ENCODE assay signal across 9 mouse cellular contexts in genomic region chr6:30617020-30617958, GRCm38 (mm10). TPM values are rescaled to one million over a fixed set of nuclear protein-coding genes. Genes with fewer than 3 reads are reported as not detected.
A peak's percentile ranks its signal among the peaks of the same experiment; 100 is the strongest.
DNase-seq lines count a peak whose midpoint lies in the region; ATAC-seq and TF ChIP-seq lines count a peak whose summit lies in the region.
"Had no signal": no experiment of that assay in that cellular context is flagged by ENCODE, and none has a peak within 500 bp of the region (broad histone marks: within the 10 kb centered on the region; RNA-seq: fewer than 3 reads in every experiment).

No protein-coding gene starts in this region.

- no peaks in the 10 kb centered on the region for H3K36me3 ChIP-seq in forebrain, embryonic 10.5 days (replicated peaks)
- no peaks in the 10 kb centered on the region for H3K36me3 ChIP-seq in neural tube, embryonic 14.5 days (ENCODE audit: control insufficient read depth, insufficient read depth, low read length)

- no peaks in the 10 kb centered on the region for H3K27me3 ChIP-seq in forebrain, embryonic 10.5 days (ENCODE audit: poor library complexity, severe bottlenecking)
- no peaks in the 10 kb centered on the region for H3K27me3 ChIP-seq in neural tube, embryonic 14.5 days (ENCODE audit: control insufficient read depth, insufficient read depth, low read length)

- peak overlapping the region; percentile 91 for H3K27ac ChIP-seq in forebrain, embryonic 10.5 days
- peak overlapping the region; percentile 60; the same call in 1 of the 2 replicates for H3K27ac ChIP-seq in neural tube, embryonic 14.5 days (ENCODE audit: low read depth, low read length)
- no peak overlapping the region; the same call in 1 of the 2 replicates for H3K27ac ChIP-seq in layer of hippocampus, adult 2 months

- H3K9ac ChIP-seq in neural tube, embryonic 14.5 days (replicated peaks; ENCODE audit: low read depth, low read length), result no peak overlapping the region

- no peaks in the 10 kb centered on the region for H3K9me3 ChIP-seq in forebrain, embryonic 10.5 days
- no peaks in the 10 kb centered on the region for H3K9me3 ChIP-seq in neural tube, embryonic 14.5 days (ENCODE audit: control insufficient read depth, low read length)

- intact Hi-C loops in gastrocnemius, postnatal 14 days (cut with DNase I; ENCODE audit: low total_unique reads), result no loop called here

- under 1% methylated on average over 13 of the region's 13 CpGs for WGBS in forebrain, embryonic 10.5 days
- 4% methylated on average over 13 of the region's 13 CpGs for WGBS in neural tube, embryonic 14.5 days

- H3K4me3 ChIP-seq in forebrain, embryonic 10.5 days, result peak overlapping the region; percentile 42
- H3K4me3 ChIP-seq in neural tube, embryonic 14.5 days (ENCODE audit: low read depth, low read length), result no peak overlapping the region; the same call in 1 of the 2 replicates
- H3K4me3 ChIP-seq in layer of hippocampus, adult 2 months, result no peak overlapping the region

- no peak for TF ChIP-seq CTCF in layer of hippocampus, adult 2 months (conservative IDR thresholded peaks at IDR 0.05)

- DNase-seq in gastrocnemius, postnatal 14 days, result peak; percentile 36
- DNase-seq in gastrocnemius, adult 18-20 months (ENCODE audit: low spot score), result no peak
- peak; percentile 36 for DNase-seq in MN1 (ENCODE audit: low spot score)
- peak; percentile 89 for DNase-seq in forebrain, embryonic 10.5 days (ENCODE audit: extremely low spot score, low spot score)
- peak; percentile 65 to 73 for DNase-seq in kidney, postnatal 4 days
- no peak for DNase-seq in layer of hippocampus, adult 2 months (ENCODE audit: low spot score in 2 of 2)
- no peak for DNase-seq in urinary bladder, postnatal 36 days (ENCODE audit: low spot score in 2 of 2)

- H3K4me2 ChIP-seq in neural tube, embryonic 14.5 days (ENCODE audit: low read depth, low read length), result peak overlapping the region; percentile 59

- H3K4me1 ChIP-seq in forebrain, embryonic 10.5 days, result peaks cover 90% of the 10 kb centered on the region
- H3K4me1 ChIP-seq in neural tube, embryonic 14.5 days (ENCODE audit: control insufficient read depth, insufficient read depth, low read length), result peaks cover 28% of the 10 kb centered on the region

- peak; percentile 16 for ATAC-seq in neural tube, embryonic 14.5 days (ENCODE audit: low read depth)

RNA-seq across cellular contexts. Expression of gene Cpa5, which starts 6.5 kb away (rescaled TPM):
- under 1 TPM; 0.31 to 0.43 TPM for total RNA-seq in gastrocnemius, postnatal 14 days (2021)
- total RNA-seq in gastrocnemius, adult 18-20 months (2021), result not detected
- 0.51 and 0.84 TPM in 2 replicates for polyA plus RNA-seq in forebrain, embryonic 10.5 days (2016; fragmentation: Nextera tagmentation; extraction: Ambion mirVana)
- polyA plus RNA-seq in neural tube, embryonic 14.5 days (2014; fragmentation: Nextera tagmentation; extraction: Ambion mirVana), result not detected in 2 replicates
- total RNA-seq in layer of hippocampus, adult 2 months (2021), result not detected
- polyA plus RNA-seq: liver, embryonic 16.5 days had no signal

RNA-seq across cellular contexts. Expression of gene Cpa1, which starts 21.7 kb away (rescaled TPM):
- not detected for total RNA-seq in gastrocnemius, postnatal 14 days (2021)
- not detected for total RNA-seq in gastrocnemius, adult 18-20 months (2021)
- polyA plus RNA-seq in forebrain, embryonic 10.5 days (2016; fragmentation: Nextera tagmentation; extraction: Ambion mirVana), result 0.21 TPM in 1 of 2 replicates, not detected in the other
- polyA plus RNA-seq in neural tube, embryonic 14.5 days (2014; fragmentation: Nextera tagmentation; extraction: Ambion mirVana), result 0.37 and 0.50 TPM in 2 replicates
- not detected for total RNA-seq in layer of hippocampus, adult 2 months (2021)

RNA-seq across cellular contexts. Expression of gene Cpa4, which starts 49.1 kb away (rescaled TPM):
- total RNA-seq in gastrocnemius, postnatal 14 days (2021), result under 1 TPM; 0.13 to 0.25 TPM
- total RNA-seq in gastrocnemius, adult 18-20 months (2021), result not detected
- polyA plus RNA-seq in forebrain, embryonic 10.5 days (2016; fragmentation: Nextera tagmentation; extraction: Ambion mirVana), result 2.9 and 3.4 TPM in 2 replicates
- polyA plus RNA-seq in neural tube, embryonic 14.5 days (2014; fragmentation: Nextera tagmentation; extraction: Ambion mirVana), result 0.71 and 0.90 TPM in 2 replicates
- total RNA-seq in layer of hippocampus, adult 2 months (2021), result not detected

Comparison
In these comparisons a context has a peak if more than half of its experiments do, and no peak if none do; other contexts are left out.
1. DNase-seq: peak in gastrocnemius, postnatal 14 days (single experiment), MN1 (single experiment), forebrain, embryonic 10.5 days (single experiment) and kidney, postnatal 4 days (2 of 2); none in gastrocnemius, adult 18-20 months (single experiment), layer of hippocampus, adult 2 months (0 of 2) and urinary bladder, postnatal 36 days (0 of 2).